Mouse (Mus musculus): ENCODE results near the gene Zfp536. TPM values are rescaled to one million over a fixed set of nuclear protein-coding genes. Genes with fewer than 3 reads are reported as not detected.

Gene Zfp536
- total RNA-seq, 2 experiments from 2014 or later, result 8.5 to 10.4 TPM

- intact Hi-C loops (cut with DNase I), result no loop called here
- DNase-seq, result no peak
Observed at GRCm38 (mm10) chr7:37565371-37565770, 208.1 kb downstream of the Zfp536 start.

GRCm38 (mm10) chr7:37564644-37565043, 208.8 kb downstream of the Zfp536 start:
- intact Hi-C loops (cut with DNase I), result no loop called here

GRCm38 (mm10) chr7:37563831-37564400, 209.5 kb downstream of the Zfp536 start:
- intact Hi-C loops (cut with DNase I), result no loop called here
- no peak for DNase-seq

More at GRCm38 (mm10) chr7:37564644-37565043, 208.8 kb downstream of the Zfp536 start:
- no peak for DNase-seq

GRCm38 (mm10) chr7:37563171-37563574, 210.3 kb downstream of the Zfp536 start:
- peak; percentile 43 to 61 for DNase-seq
- intact Hi-C loops (cut with DNase I), result no loop called here

- intact Hi-C loops (cut with DNase I), result no loop called here
- DNase-seq, result no peak
Observed at GRCm38 (mm10) chr7:37562505-37562904, 210.9 kb downstream of the Zfp536 start.

- intact Hi-C loops (cut with DNase I), result no loop called here
- DNase-seq, result no peak
Observed at GRCm38 (mm10) chr7:37560581-37560980, 212.9 kb downstream of the Zfp536 start.

- intact Hi-C loops (cut with DNase I), result no loop called here
- no peak for DNase-seq
Observed at GRCm38 (mm10) chr7:37559851-37560250, 213.6 kb downstream of the Zfp536 start.

- intact Hi-C loops (cut with DNase I), result no loop called here
- DNase-seq, result no peak
Observed at GRCm38 (mm10) chr7:37559341-37559740, 214.1 kb downstream of the Zfp536 start.

- DNase-seq, result no peak
- intact Hi-C loops (cut with DNase I), result no loop called here
Observed at GRCm38 (mm10) chr7:37556811-37557210, 216.6 kb downstream of the Zfp536 start.

- intact Hi-C loops (cut with DNase I), result no loop called here
- DNase-seq, result no peak
Observed at GRCm38 (mm10) chr7:37554405-37554804, 219.0 kb downstream of the Zfp536 start.

- DNase-seq, result no peak
- intact Hi-C loops (cut with DNase I), result no loop called here
Observed at GRCm38 (mm10) chr7:37553646-37554045, 219.8 kb downstream of the Zfp536 start.

- intact Hi-C loops (cut with DNase I), result no loop called here
- no peak for DNase-seq
Observed at GRCm38 (mm10) chr7:37552384-37552783, 221.1 kb downstream of the Zfp536 start.

- no peak for DNase-seq
- intact Hi-C loops (cut with DNase I), result no loop called here
Observed at GRCm38 (mm10) chr7:37548805-37549204, 224.6 kb downstream of the Zfp536 start.

- DNase-seq, result no peak
- intact Hi-C loops (cut with DNase I), result no loop called here
Observed at GRCm38 (mm10) chr7:37544011-37544410, 229.4 kb downstream of the Zfp536 start.

- intact Hi-C loops (cut with DNase I), result no loop called here
- no peak for DNase-seq
Observed at GRCm38 (mm10) chr7:37542951-37543350, 230.5 kb downstream of the Zfp536 start.

GRCm38 (mm10) chr7:37531166-37531565, 242.3 kb downstream of the Zfp536 start:
- DNase-seq, result no peak
- intact Hi-C loops (cut with DNase I), result no loop called here

- DNase-seq, result no peak
Observed at GRCm38 (mm10) chr7:37528311-37528710, 245.1 kb downstream of the Zfp536 start.

GRCm38 (mm10) chr7:37527890-37528289, 245.6 kb downstream of the Zfp536 start:
- intact Hi-C loops (cut with DNase I), result no loop called here

More at GRCm38 (mm10) chr7:37528311-37528710, 245.1 kb downstream of the Zfp536 start:
- intact Hi-C loops (cut with DNase I), result no loop called here

GRCm38 (mm10) chr7:37521407-37521806, 252.0 kb downstream of the Zfp536 start:
- DNase-seq, result no peak
- intact Hi-C loops (cut with DNase I), result no loop called here

More at GRCm38 (mm10) chr7:37527890-37528289, 245.6 kb downstream of the Zfp536 start:
- no peak for DNase-seq

GRCm38 (mm10) chr7:37510933-37511675, 262.3 kb downstream of the Zfp536 start:
- intact Hi-C loops (cut with DNase I), result no loop called here
- DNase-seq, result no peak

GRCm38 (mm10) chr7:37509700-37510099, 263.7 kb downstream of the Zfp536 start:
- intact Hi-C loops (cut with DNase I), result no loop called here

GRCm38 (mm10) chr7:37505548-37505947, 267.9 kb downstream of the Zfp536 start:
- DNase-seq, result no peak
- intact Hi-C loops (cut with DNase I), result no loop called here

More at GRCm38 (mm10) chr7:37509700-37510099, 263.7 kb downstream of the Zfp536 start:
- DNase-seq, result no peak

All from heart, postnatal 14 days (tissue).